In genomic region chr2:52686601-52687000, GRCm38 (mm10) we compare ENCODE assay signal across 23 mouse cellular contexts. TPM values are rescaled to one million over a fixed set of nuclear protein-coding genes. Genes with fewer than 3 reads are reported as not detected.
"Had no signal": no experiment of that assay in that cellular context is flagged by ENCODE, and none has a peak within 500 bp of the region (broad histone marks: within the 10 kb centered on the region; RNA-seq: fewer than 3 reads in every experiment).

No protein-coding gene starts in this region.

- H3K36me3 ChIP-seq: intestine, embryonic 15.5 days; liver, embryonic 13.5 days; midbrain, embryonic 12.5 days; neural tube, embryonic 13.5 days; stomach, embryonic 15.5 days had no signal

- H3K9ac ChIP-seq: intestine, embryonic 15.5 days; liver, embryonic 13.5 days; midbrain, embryonic 12.5 days; neural tube, embryonic 13.5 days; stomach, embryonic 15.5 days had no signal

- H3K27me3 ChIP-seq: intestine, embryonic 15.5 days; liver, embryonic 13.5 days; midbrain, embryonic 12.5 days; neural tube, embryonic 13.5 days; stomach, embryonic 15.5 days had no signal

- H3K4me3 ChIP-seq: intestine, embryonic 15.5 days; layer of hippocampus, adult 2 months; left cerebral cortex, adult 2 months; liver, embryonic 13.5 days; midbrain, embryonic 12.5 days; myocyte; neural tube, embryonic 13.5 days; stomach, embryonic 15.5 days had no signal

- H3K4me1 ChIP-seq: intestine, embryonic 15.5 days; liver, embryonic 13.5 days; midbrain, embryonic 12.5 days; neural tube, embryonic 13.5 days; stomach, embryonic 15.5 days had no signal

- H3K27ac ChIP-seq: intestine, embryonic 15.5 days; layer of hippocampus, adult 2 months; left cerebral cortex, adult 2 months; liver, embryonic 13.5 days; macrophage; midbrain, embryonic 12.5 days; neural tube, embryonic 13.5 days; stomach, embryonic 15.5 days had no signal

- DNase-seq: kidney, adult 11 months; kidney, adult 9 months; kidney, postnatal 25 days; layer of hippocampus, adult 9-11 months; layer of hippocampus, postnatal 36 days; liver, embryonic 13.5 days; retina, postnatal 1 day; right cerebral cortex, postnatal 25 days; spleen, adult 18-20 months; thymus, adult 18-20 months; thymus, postnatal 36 days had no signal

- H3K4me2 ChIP-seq: intestine, embryonic 15.5 days; liver, embryonic 13.5 days; midbrain, embryonic 12.5 days; neural tube, embryonic 13.5 days; stomach, embryonic 15.5 days had no signal

- ATAC-seq: intestine, embryonic 15.5 days; midbrain, embryonic 16.5 days had no signal

- H3K9me3 ChIP-seq: intestine, embryonic 15.5 days; liver, embryonic 13.5 days; midbrain, embryonic 12.5 days; neural tube, embryonic 13.5 days; stomach, embryonic 15.5 days had no signal

RNA-seq across cellular contexts. Expression of gene Cacnb4, which starts 10.0 kb away (rescaled TPM):
- total RNA-seq: liver, adult 2 months; megakaryocyte, adult 5-6 weeks; monocyte, adult 5-6 weeks had no signal
